Mouse (Mus musculus): ENCODE results near the gene Tk2. TPM values are rescaled to one million over a fixed set of nuclear protein-coding genes. Genes with fewer than 3 reads are reported as not detected.

The Tk2 gene
- total and polyA plus RNA-seq, 2 experiments from 2014 or later: 36.6 to 42.1 TPM

GRCm38 (mm10) chr8:104188459-104188858 lies 59.9 kb downstream of the Tk2 start:
- no peak for DNase-seq (ENCODE audit: low spot score)
- Histone ChIP-seq H3K4me3 (ENCODE audit: low read depth, low read length) (no peak overlapping the region), H3K4me1 (ENCODE audit: insufficient read depth, low read length) (no peaks in the 10 kb centered on the region), H3K9ac (replicated peaks; ENCODE audit: low read length, poor library complexity, severe bottlenecking) (no peak overlapping the region), H3K27me3 (ENCODE audit: insufficient read depth, low read length) (no peaks in the 10 kb centered on the region), H3K27ac (ENCODE audit: low read depth, low read length) (no peak overlapping the region), H3K36me3 (ENCODE audit: insufficient read depth, low read length) (no peaks in the 10 kb centered on the region), H3K9me3 (ENCODE audit: low read length) (0 out of 2 replicates have a peak, but pooled peaks cover 4% of the 10 kb centered on the region), H3K4me2 (ENCODE audit: low read depth, low read length, poor library complexity, severe bottlenecking) (no peak overlapping the region)
- TF ChIP-seq CTCF (IDR thresholded peaks at IDR 0.05): no peak
- 72% methylated on average over 5 of the region's 5 CpGs for WGBS
- ATAC-seq (ENCODE audit: low FRiP score): no peak

- Histone ChIP-seq H3K4me3 (ENCODE audit: low read depth, low read length) (no peak overlapping the region), H3K27ac (ENCODE audit: low read depth, low read length) (no peak overlapping the region), H3K27me3 (ENCODE audit: insufficient read depth, low read length) (no peaks in the 10 kb centered on the region), H3K9me3 (ENCODE audit: low read length) (no peaks in the 10 kb centered on the region), H3K9ac (replicated peaks; ENCODE audit: low read length, poor library complexity, severe bottlenecking) (no peak overlapping the region), H3K4me2 (ENCODE audit: low read depth, low read length, poor library complexity, severe bottlenecking) (no peak overlapping the region), H3K4me1 (ENCODE audit: insufficient read depth, low read length) (no peaks in the 10 kb centered on the region), H3K36me3 (ENCODE audit: insufficient read depth, low read length) (no peaks in the 10 kb centered on the region)
- TF ChIP-seq CTCF (IDR thresholded peaks at IDR 0.05): no peak
- ATAC-seq (ENCODE audit: low FRiP score) (no peak), DNase-seq (ENCODE audit: low spot score) (no peak)
- 86% methylated on average over 6 of the region's 6 CpGs for WGBS
Measured at GRCm38 (mm10) chr8:104187622-104188021, 60.7 kb downstream of the Tk2 start.

GRCm38 (mm10) chr8:104186827-104187226 lies 61.5 kb downstream of the Tk2 start:
- H3K4me1 ChIP-seq (ENCODE audit: insufficient read depth, low read length): no peaks in the 10 kb centered on the region
- no peak for TF ChIP-seq CTCF (IDR thresholded peaks at IDR 0.05)
- H3K27me3 ChIP-seq (ENCODE audit: insufficient read depth, low read length): no peaks in the 10 kb centered on the region
- no peak overlapping the region for H3K27ac ChIP-seq (ENCODE audit: low read depth, low read length)
- no peaks in the 10 kb centered on the region for H3K36me3 ChIP-seq (ENCODE audit: insufficient read depth, low read length)
- ATAC-seq (ENCODE audit: low FRiP score) (no peak), DNase-seq (ENCODE audit: low spot score) (no peak)
- H3K9ac ChIP-seq (replicated peaks; ENCODE audit: low read length, poor library complexity, severe bottlenecking): no peak overlapping the region
- no peak overlapping the region for H3K4me3 ChIP-seq (ENCODE audit: low read depth, low read length)
- WGBS: 93% methylated on average over 4 of the region's 4 CpGs
- no peak overlapping the region for H3K4me2 ChIP-seq (ENCODE audit: low read depth, low read length, poor library complexity, severe bottlenecking)
- no peaks in the 10 kb centered on the region for H3K9me3 ChIP-seq (ENCODE audit: low read length)

- no peak for ATAC-seq (ENCODE audit: low FRiP score)
- TF ChIP-seq CTCF (IDR thresholded peaks at IDR 0.05): no peak
- 25% methylated on average over 6 of the region's 6 CpGs for WGBS
- Histone ChIP-seq H3K4me1 (ENCODE audit: insufficient read depth, low read length) (no peaks in the 10 kb centered on the region), H3K9me3 (ENCODE audit: low read length) (no peaks in the 10 kb centered on the region), H3K4me2 (ENCODE audit: low read depth, low read length, poor library complexity, severe bottlenecking) (no peak overlapping the region), H3K27me3 (ENCODE audit: insufficient read depth, low read length) (no peaks in the 10 kb centered on the region), H3K4me3 (ENCODE audit: low read depth, low read length) (no peak overlapping the region), H3K27ac (ENCODE audit: low read depth, low read length) (no peak overlapping the region), H3K9ac (replicated peaks; ENCODE audit: low read length, poor library complexity, severe bottlenecking) (no peak overlapping the region), H3K36me3 (ENCODE audit: insufficient read depth, low read length) (no peaks in the 10 kb centered on the region)
- DNase-seq (ENCODE audit: low spot score): no peak
Measured at GRCm38 (mm10) chr8:104184905-104185304, 63.5 kb downstream of the Tk2 start.

DNA sequence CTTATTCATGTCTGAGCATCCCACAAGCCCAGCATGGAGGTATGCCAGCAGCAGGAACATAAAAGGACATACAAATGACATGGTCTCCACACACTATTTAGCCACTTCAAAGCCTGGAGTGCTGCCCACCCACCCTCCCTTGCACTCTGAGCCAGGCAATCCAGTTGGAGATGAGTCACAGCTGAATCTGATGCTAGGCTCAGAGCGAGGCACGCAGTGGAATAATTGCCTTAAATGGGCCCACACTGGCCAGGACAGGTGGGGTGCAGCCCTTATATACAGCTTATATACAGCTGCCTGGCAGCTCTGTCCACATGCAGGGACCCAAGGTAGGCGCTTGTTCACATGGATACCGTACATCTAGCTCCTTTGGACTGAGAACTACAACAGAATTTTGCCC lies 71.3 kb downstream of the Tk2 start:
- ATAC-seq (ENCODE audit: low FRiP score) (no peak), DNase-seq (ENCODE audit: low spot score) (no peak)
- TF ChIP-seq CTCF (IDR thresholded peaks at IDR 0.05): no peak

More for the DNA sequence above, 71.3 kb downstream of the Tk2 start:
- H3K4me2 ChIP-seq (ENCODE audit: low read depth, low read length, poor library complexity, severe bottlenecking): no peak overlapping the region
- H3K27ac ChIP-seq (ENCODE audit: low read depth, low read length): no peak overlapping the region
- no peak overlapping the region for H3K9ac ChIP-seq (replicated peaks; ENCODE audit: low read length, poor library complexity, severe bottlenecking)
- no peaks in the 10 kb centered on the region for H3K36me3 ChIP-seq (ENCODE audit: insufficient read depth, low read length)
- no peaks in the 10 kb centered on the region for H3K27me3 ChIP-seq (ENCODE audit: insufficient read depth, low read length)
- WGBS: 84% methylated on average over 4 of the region's 4 CpGs
- no peaks in the 10 kb centered on the region for H3K9me3 ChIP-seq (ENCODE audit: low read length)
- no peaks in the 10 kb centered on the region for H3K4me1 ChIP-seq (ENCODE audit: insufficient read depth, low read length)
- no peak overlapping the region for H3K4me3 ChIP-seq (ENCODE audit: low read depth, low read length)

Other genes starting within 250 kb of the Tk2 start
- gene Cdh5, start 146.9 kb downstream of the Tk2 start, total RNA-seq (2014; rRNA removed): 18.6 and 22.0 TPM in 2 replicates
- 8.6 and 9.7 TPM in 2 replicates for gene Cdh5, start 146.9 kb downstream of the Tk2 start, polyA plus RNA-seq (2015; fragmentation: Nextera tagmentation; extraction: Ambion mirVana)
- gene Bean1, start 78.1 kb downstream of the Tk2 start, total RNA-seq (2014; rRNA removed): 30.6 and 34.9 TPM in 2 replicates
- 10.9 and 11.4 TPM in 2 replicates for gene Bean1, start 78.1 kb downstream of the Tk2 start, polyA plus RNA-seq (2015; fragmentation: Nextera tagmentation; extraction: Ambion mirVana)
- gene Cklf, start 2.3 kb upstream of the Tk2 start, total RNA-seq (2014; rRNA removed): 21.5 and 21.7 TPM in 2 replicates
- 29.6 and 31.3 TPM in 2 replicates for gene Cklf, start 2.3 kb upstream of the Tk2 start, polyA plus RNA-seq (2015; fragmentation: Nextera tagmentation; extraction: Ambion mirVana)
- gene Cmtm2a, start 44.6 kb upstream of the Tk2 start, total RNA-seq (2014; rRNA removed): not detected in 2 replicates
- gene Cmtm2a, start 44.6 kb upstream of the Tk2 start, polyA plus RNA-seq (2015; fragmentation: Nextera tagmentation; extraction: Ambion mirVana): not detected in 2 replicates
- gene Gm45711, start 61.5 kb upstream of the Tk2 start, total RNA-seq (2014; rRNA removed): not detected in 2 replicates
- gene Gm45711, start 61.5 kb upstream of the Tk2 start, polyA plus RNA-seq (2015; fragmentation: Nextera tagmentation; extraction: Ambion mirVana): not detected in 2 replicates
- not detected in 2 replicates for gene Cmtm1, start 61.6 kb upstream of the Tk2 start, total RNA-seq (2014; rRNA removed)
- gene Cmtm1, start 61.6 kb upstream of the Tk2 start, polyA plus RNA-seq (2015; fragmentation: Nextera tagmentation; extraction: Ambion mirVana): not detected in 2 replicates
- gene Gm11020, start 73.0 kb upstream of the Tk2 start, total RNA-seq (2014; rRNA removed): not detected in 2 replicates
- gene Gm11020, start 73.0 kb upstream of the Tk2 start, polyA plus RNA-seq (2015; fragmentation: Nextera tagmentation; extraction: Ambion mirVana): not detected in 2 replicates
- gene Cmtm2b, start 73.7 kb upstream of the Tk2 start, total RNA-seq (2014; rRNA removed): not detected in 2 replicates
- gene Cmtm2b, start 73.7 kb upstream of the Tk2 start, polyA plus RNA-seq (2015; fragmentation: Nextera tagmentation; extraction: Ambion mirVana): not detected in 2 replicates
- 20.0 and 26.0 TPM in 2 replicates for gene Cmtm3, start 90.9 kb upstream of the Tk2 start, total RNA-seq (2014; rRNA removed)
- gene Cmtm3, start 90.9 kb upstream of the Tk2 start, polyA plus RNA-seq (2015; fragmentation: Nextera tagmentation; extraction: Ambion mirVana): 32.1 and 33.2 TPM in 2 replicates
- 38.7 and 39.8 TPM in 2 replicates for gene Cmtm4, start 147.2 kb upstream of the Tk2 start, total RNA-seq (2014; rRNA removed)
- gene Cmtm4, start 147.2 kb upstream of the Tk2 start, polyA plus RNA-seq (2015; fragmentation: Nextera tagmentation; extraction: Ambion mirVana): 2.5 and 2.7 TPM in 2 replicates
- 80.5 and 106 TPM in 2 replicates for gene Dync1li2, start 194.5 kb upstream of the Tk2 start, total RNA-seq (2014; rRNA removed)
- 66.5 and 73.4 TPM in 2 replicates for gene Dync1li2, start 194.5 kb upstream of the Tk2 start, polyA plus RNA-seq (2015; fragmentation: Nextera tagmentation; extraction: Ambion mirVana)